Mouse (Mus musculus) MEL (cell line): Measurements from ENCODE around the gene Rnf144b.

Experiments used
- CTCF ChIP-seq, 3 experiments: IDR thresholded peaks in 2 of 3; conservative IDR thresholded peaks in 1 of 3; 2 replicates each; pipeline ENCODE4 v1.5.1; 2011 to 2012; ENCODE audit warnings: low read length in 3 of 3, low read depth in 2 of 3, mild to moderate bottlenecking in 2 of 3, improper control_type of control experiment in 1 of 3, inconsistent platforms in 1 of 3, mixed read lengths in 1 of 3, moderate library complexity in 1 of 3; ENCODE audit not compliant: control insufficient read depth in 1 of 3, insufficient read depth in 1 of 3, poor library complexity in 1 of 3, severe bottlenecking in 1 of 3
- ELF1 ChIP-seq: IDR thresholded peaks from 2 replicates; pipeline ENCODE4 v1.6.1; 2014; ENCODE audit warnings: low read depth, mild to moderate bottlenecking, inconsistent platforms, low read length, improper control_type of control experiment, moderate library complexity
- ETS1 ChIP-seq: IDR thresholded peaks from 2 replicates; pipeline ENCODE4 v1.6.1; 2012; ENCODE audit warnings: low read depth, mild to moderate bottlenecking, inconsistent platforms, low read length, improper control_type of control experiment, moderate library complexity
- GABPA ChIP-seq: IDR thresholded peaks from 2 replicates; pipeline ENCODE4 v1.6.1; 2012; ENCODE audit warnings: low read depth, mild to moderate bottlenecking, inconsistent platforms, low read length, improper control_type of control experiment, moderate library complexity
- HCFC1 ChIP-seq: IDR thresholded peaks from 2 replicates; pipeline ENCODE4 v1.6.1; 2012; ENCODE audit warnings: low read depth, mild to moderate bottlenecking, inconsistent platforms, low read length, improper control_type of control experiment, moderate library complexity
- MAFK ChIP-seq: IDR thresholded peaks from 2 replicates; pipeline ENCODE4 v1.6.1; 2011; ENCODE audit warnings: low read depth, mild to moderate bottlenecking, low read length, improper control_type of control experiment, borderline replicate concordance
- NELFE ChIP-seq: IDR thresholded peaks from 2 replicates; pipeline ENCODE4 v1.6.1; 2011; ENCODE audit warnings: low read depth, low read length, improper control_type of control experiment
- POLR2A ChIP-seq, 2 experiments: IDR thresholded peaks; 2 replicates each; pipeline ENCODE4 v1.6.1; 2011 to 2012; ENCODE audit warnings: low read length in 2 of 2, mild to moderate bottlenecking in 2 of 2, control low read depth in 1 of 2, improper control_type of control experiment in 1 of 2, low read depth in 1 of 2, moderate library complexity in 1 of 2; ENCODE audit not compliant: control insufficient read depth in 1 of 2, insufficient read depth in 1 of 2, poor library complexity in 1 of 2
- UBTF ChIP-seq: IDR thresholded peaks from 2 replicates; pipeline ENCODE4 v1.6.1; 2012; ENCODE audit warnings: low read depth, mild to moderate bottlenecking, inconsistent platforms, low read length, improper control_type of control experiment, moderate library complexity, borderline replicate concordance; ENCODE audit not compliant: insufficient read depth

DNA sequence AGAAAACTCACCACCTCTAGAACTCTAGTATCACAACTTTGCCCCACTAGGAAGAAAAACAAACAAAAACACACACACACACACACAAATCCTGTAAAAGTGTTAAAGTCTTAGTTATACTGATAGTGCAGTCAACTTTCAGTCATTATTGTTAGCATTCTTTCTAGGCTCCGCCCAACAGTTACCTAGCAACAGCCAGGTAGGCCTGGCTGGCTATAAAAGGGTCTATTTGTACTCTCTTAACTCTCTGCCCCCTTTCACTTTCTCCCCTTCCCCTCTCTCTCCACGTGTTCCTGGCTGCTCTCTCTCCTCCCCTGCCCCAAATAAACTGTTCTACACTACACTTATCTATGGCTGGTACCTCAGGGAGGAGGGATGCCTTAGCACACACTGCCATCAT, 18.3 kb upstream of the Rnf144b start:
- TF ChIP-seq CTCF (IDR thresholded peaks at IDR 0.05 in 2 of 3, conservative IDR thresholded peaks at IDR 0.05 in 1 of 3; ENCODE audit: control insufficient read depth in 1 of 3, insufficient read depth in 1 of 3, low read depth in 2 of 3, low read length in 3 of 3, poor library complexity in 1 of 3, severe bottlenecking in 1 of 3) (no peak), HCFC1 (no peak), NELFE (no peak), GABPA (no peak), MAFK (no peak), POLR2A (IDR thresholded peaks at IDR 0.05; ENCODE audit: control insufficient read depth in 1 of 2, insufficient read depth in 1 of 2, low read depth in 1 of 2, low read length in 2 of 2, poor library complexity in 1 of 2) (0 out of 4 replicates have a peak, but pooled peaks of 1 of the 2 experiments have one; percentile 3), ELF1 (no peak), ETS1 (no peak), UBTF (no peak)
